Mouse (Mus musculus) ZHBTc4 (cell line): Measurements from ENCODE around the gene Ankrd7.
"Not testable (repeated sequence)": the region's sequence is repeated elsewhere in the genome, so short reads cannot be mapped to it uniquely, and the experiment has no call there.

ENCODE experiments used
- DNase-seq: peaks from one replicate; pipeline ENCODE4 v3.0.0-alpha.2; 2011; ENCODE audit warnings: low read depth, low spot score

Ankrd7 gene

DNA sequence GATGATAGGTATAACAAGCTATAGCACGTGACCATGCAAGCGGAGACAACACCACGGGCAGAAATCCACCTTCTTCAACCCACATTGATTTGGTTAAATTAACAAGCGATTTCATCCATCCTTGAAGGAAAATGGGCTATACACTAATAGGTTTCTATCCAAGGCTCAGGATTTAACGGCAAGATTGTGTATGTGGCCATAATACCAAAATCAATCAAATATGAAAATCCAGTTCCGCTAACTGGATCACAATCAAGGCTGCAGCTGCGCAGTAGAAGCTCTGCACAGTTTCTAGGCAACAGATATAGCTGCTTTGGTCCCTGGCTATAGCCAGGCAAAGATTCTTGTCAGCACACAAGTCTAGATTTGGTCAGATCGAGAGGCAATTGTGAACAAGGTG lies at the start of gene Ankrd7:
TSS of gene Ankrd7 (plus strand) at position 301 of the 400 bp plus-strand sequence.
- no peak for DNase-seq

DNA sequence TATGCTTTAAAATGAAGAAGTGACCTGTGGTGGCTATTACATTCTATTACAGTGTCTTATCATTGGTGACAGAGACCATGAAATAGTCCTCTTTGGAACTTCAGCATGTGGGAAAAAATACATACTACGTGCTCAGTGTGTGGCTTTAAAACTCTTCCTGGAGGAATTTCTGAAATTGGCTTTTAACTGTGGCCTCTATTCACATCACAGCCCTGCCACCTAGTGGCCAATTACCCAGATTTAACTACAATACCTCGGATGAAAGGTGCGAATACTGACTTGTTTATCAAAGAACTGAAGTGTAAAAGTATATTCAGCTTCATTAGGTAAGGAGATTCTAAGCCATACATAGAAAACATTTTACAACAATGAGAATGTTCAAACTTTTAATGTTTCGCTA lies 46.8 kb upstream of the Ankrd7 start:
- peak; percentile 47 for DNase-seq

DNA sequence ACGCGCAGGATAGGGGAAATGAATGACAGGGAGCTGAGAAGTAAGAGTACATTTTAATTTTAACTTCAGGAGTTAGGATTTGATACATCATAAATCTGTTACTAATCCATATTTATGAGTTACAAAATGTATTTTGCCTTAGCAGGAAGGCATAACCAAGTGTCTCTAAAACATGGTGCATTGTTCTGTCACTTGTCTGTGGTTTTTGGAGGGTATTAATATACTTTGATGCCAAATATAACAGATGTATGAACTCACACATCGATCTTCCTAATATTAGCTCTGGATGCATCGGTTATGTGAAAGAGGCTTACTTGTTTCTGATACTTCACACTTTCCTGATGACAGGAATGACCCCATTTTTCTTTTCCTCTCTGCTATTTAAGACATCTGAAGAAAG lies 45.9 kb upstream of the Ankrd7 start:
- no peak for DNase-seq

DNA sequence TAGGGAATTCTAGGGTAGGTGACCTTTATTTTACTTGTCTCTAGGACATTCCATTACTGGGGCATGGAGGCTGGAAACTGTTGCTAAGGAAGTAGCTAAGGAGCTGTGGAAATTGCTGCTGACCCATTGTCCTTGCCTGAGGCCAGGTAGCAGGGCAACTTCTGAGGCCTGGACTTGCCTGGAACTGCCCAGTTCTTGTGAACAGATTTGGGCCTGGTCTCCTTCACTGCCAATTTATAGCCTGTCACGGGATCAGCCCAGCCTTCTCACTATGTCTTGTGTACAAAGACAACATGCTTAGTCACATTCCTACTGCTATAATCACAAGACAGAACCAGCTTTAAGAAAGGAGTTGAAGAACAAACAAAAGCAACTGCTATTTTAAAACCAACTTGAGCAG lies 43.3 kb upstream of the Ankrd7 start:
- peak; percentile 14 for DNase-seq

DNA sequence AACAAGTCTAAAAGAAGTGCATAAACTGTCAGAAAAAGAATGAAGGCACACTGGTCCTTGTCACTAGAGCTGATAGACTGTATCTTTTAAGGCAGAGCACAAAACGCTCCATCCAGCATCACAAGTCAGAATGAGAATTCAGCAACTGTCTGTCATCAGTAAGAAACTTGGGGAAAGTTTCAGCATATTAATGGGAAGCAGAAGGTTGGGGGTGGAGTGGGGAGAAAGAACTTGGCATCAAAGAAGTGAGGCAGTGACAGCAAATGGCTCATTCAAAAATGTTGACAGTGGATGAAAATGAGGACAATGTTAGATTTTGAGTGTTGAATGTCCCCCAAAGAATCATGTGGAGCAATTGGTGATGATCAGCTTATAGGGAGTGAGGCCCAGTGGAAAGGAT lies 33.2 kb upstream of the Ankrd7 start:
- no peak for DNase-seq

DNA sequence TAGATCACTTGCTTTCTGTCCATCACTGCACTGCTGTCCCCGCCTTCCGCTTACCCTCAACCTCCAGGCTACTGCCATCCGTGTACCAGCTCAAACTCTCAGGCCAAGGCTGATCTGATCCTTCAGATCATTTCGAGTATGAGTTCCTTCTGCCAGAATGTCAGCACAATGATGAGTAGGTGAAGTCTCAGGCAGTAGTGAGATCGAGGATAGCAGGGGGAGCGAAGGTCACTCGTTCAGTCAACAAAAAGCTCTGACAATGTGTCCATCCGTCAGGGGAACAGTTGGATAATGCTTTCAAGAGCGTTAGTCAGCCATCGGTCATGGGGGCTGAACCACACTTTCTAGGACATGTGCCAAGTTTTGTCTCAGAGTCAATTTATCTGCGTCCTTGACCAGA lies 21.6 kb upstream of the Ankrd7 start:
- DNase-seq, result not testable (repeated sequence)

DNA sequence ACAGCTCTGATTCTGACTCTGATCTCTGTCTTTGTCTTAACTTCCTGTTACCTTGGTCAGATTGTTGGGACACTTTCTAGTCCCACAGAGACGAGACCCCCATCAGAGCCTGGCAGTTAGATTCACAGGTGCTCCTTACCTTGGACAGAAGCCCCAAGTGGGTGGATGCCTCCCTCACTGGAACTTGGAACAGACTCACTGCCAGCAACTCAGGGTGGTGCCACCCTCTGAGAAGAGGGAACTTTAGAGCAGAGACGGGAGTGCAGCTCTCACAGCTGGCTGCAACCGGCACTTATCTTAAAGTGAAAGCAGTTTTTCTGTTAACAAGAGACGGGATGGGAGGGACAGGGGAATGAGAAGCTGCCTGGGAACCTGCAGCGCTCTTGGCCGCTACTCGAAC lies 20.5 kb upstream of the Ankrd7 start:
- DNase-seq, result not testable (repeated sequence)

DNA sequence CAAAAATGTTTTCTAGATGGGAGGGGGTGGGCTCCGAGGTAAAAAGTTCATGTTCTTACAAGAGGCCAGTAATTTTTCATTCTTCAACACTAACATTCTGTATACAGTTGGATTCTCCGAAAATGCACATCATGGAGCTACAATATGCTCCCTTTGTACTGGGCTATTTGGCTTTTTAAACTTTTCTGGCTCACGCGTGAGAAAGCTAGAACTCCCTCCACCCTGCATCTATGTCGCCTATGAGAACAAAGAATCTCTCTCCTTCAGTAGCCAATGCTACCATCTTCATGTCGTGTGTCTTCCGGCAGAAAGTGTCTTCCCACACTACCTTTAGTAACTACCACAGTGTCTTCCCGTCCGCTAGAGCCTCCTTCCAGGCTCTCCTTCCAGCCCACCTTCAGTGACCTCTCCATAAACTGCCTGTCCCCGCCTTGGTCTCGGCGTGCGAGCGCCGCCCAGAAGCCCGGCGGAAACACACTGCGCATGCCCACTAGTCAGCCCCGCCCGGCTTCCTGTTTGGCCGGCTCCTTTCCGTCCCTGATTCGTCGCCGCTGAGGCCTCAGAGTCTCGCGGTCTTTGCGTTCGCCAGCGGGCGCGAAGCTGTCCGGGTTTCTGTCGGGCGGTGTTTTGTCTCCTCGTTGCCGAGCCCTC lies 17.9 kb upstream of the Ankrd7 start, which contains the start of gene Lsm8:
TSS of gene Lsm8 (plus strand) at position 529 of the 651 bp plus-strand sequence.
- DNase-seq, result peak; percentile 98

DNA sequence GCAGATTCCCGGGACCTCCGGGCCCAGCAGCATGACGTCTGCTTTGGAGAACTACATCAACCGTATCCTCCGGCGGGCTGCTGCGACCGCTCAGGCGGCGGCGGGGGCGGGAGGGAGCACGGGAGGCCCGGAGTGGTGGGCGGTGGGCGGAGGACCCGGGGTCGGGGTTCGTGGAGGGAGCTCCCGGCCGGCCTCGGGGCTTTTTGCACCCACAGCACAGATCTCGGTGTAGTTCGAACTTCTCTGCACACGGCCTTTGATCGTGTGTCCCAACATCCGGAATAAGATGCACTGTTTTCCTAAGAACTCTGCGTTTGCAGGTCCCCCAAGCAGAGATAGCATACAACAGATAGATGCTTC lies 17.4 kb upstream of the Ankrd7 start:
- DNase-seq, result no peak

DNA sequence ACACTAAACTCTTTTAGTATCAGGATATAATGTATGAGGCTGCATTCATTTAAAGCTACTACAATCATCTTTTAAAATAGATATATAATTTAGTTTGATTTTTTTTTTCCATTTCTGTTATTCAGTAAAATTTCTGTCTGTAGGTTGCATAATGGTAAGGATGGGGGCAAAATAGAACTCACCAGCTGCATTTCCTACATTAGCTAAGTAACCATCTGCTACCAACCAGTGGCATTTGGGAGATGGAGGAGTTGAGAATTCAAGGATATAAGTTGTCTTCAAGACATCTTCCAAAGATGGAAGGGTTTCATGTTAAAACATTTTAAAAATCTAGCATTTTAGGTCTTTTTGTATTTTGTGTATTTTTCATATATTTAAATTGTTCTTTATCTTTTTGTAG lies 10.8 kb upstream of the Ankrd7 start:
- DNase-seq, result no peak

DNA sequence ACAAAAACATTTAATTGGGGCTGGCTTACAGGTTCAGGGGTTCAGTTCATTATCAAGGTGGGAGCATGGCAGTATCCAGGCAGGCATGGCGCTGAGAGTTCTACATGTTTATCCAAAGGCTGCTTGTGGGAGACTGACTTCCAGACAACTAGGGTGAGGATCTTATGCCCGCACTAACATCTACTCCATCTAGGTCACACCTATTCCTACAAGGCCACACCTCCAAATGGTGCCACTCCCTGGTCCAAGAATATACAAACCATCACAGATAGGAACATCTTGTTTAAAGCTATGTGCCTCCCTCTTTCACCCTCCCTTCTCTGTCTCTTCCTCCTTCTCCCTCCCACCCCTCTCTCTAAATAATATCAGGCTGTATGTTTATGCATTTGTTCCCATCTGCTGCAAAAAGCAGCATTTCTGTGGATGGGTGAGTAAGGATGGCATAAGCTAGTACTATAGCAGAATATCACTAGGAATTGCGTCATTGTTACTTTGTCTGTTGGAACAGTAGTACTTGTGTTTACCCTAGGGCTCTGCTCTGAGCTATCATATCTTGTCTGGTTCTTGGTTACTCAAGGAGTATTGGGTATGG lies 9.5 kb upstream of the Ankrd7 start:
- DNase-seq, result no peak

DNA sequence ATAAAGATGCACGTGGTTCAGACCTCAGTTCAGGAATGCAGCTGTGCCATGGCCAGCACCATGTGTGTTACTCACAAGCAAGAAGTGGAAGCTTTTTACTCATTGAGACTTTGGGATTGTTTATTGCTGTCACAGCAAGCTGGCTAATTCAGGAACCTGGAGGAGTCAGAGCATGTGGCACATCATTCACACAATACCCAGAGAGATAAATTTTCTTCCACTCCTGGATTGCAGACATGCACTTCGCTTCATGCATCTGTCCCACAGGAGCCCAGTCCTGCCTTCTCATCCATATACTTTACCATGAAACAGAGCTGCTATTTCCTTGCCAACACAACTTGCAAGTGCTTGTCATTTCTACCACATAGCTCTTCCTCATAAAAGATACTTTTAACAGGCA lies 22.9 kb downstream of the Ankrd7 start:
- no peak for DNase-seq

DNA sequence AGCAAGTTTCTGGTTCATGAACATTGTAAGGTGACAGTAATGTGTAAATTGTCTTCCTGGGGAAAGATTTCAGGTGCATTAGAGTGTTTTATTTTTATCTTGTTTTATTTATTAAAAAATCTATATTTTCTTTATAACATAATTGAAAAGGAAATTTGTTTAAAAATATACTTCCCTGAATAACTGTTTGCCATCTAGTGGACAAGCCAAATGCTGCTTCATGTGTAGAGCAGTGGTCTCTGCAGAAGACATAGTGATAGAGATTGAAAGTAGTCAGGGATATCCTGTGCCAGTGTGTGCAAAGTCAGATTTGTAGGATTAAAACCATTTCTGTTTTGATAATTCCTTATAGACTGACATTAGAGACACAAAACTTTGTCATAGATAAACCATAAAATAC lies 28.0 kb downstream of the Ankrd7 start:
- DNase-seq, result no peak

DNA sequence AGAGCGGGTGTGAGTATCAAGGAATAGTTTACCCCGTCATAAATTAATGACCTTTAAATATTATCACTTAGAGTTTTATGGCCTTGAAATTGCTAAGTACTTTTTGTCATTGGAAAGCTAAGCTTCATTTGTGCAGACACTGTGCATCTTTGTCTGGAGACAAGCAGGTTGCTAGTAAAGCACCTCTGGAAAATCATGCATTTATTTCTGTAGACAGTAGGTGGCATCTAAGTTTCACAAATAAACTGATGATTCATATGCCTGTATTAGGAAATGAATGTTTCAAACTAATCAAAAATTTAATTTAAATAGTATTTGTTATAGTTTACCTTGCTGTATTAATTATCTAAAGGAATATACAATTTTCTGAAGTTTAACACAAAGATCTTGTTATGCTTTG lies 41.1 kb downstream of the Ankrd7 start:
- DNase-seq, result no peak

DNA sequence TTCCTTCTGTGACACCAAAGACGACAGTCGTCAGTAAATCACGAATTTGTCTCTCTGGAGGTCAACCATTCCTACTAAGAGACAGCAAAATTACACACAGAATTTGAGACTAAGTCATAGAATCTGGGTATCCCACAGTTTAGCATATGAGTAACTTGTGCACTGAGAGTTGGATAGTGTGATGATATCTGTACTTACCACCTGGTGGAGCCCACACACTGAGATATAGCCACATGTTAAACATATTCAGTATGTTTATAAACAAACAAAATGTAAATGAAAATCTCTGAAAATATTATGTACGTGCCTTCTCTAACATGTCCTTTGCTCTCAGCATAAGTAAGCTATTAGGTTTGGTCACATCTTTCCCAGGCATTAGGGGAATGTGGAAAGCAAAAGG lies 47.1 kb downstream of the Ankrd7 start:
- no peak for DNase-seq

DNA sequence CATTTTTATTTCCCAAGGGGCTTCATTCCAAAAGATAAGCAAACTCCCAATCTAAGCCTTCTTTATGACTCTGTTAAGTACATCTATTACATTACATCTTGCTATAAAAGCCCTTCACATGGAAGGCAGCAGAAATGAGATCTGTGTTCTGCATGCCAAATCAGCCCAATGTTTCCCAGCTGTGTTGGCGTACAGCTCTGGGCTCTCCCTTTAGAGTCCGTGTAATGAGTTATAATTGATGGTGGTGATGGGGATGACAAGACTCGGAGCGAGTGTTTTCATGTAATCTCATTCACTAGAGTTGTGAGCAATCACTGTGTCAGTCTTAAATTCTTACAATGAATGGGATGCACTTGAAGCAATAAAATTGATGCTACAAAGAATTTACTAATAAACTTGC lies 49.9 kb downstream of the Ankrd7 start:
- DNase-seq, result no peak

DNA sequence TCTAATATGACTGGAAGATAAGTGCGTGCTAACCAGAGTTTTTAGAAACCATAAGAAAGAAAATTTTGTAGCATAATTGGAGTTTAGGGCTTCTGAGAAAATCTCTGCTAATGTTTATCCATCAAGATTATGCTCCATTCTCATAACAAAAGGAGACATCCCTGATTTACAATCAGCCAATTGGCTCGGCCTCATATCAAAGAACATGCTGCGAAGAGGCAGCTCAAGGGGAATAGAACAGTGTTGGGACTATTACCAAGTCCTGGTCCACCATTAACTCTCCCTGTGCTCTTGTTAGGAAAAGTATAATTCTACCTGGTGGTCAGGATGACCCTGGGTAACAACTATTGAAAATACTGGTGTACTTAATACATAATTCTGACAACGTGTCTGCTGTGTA lies 50.4 kb downstream of the Ankrd7 start:
- no peak for DNase-seq
